Mouse (Mus musculus) forebrain, embryonic 12.5 days (tissue): ENCODE data around the gene Porcn. TPM values are rescaled to one million over a fixed set of nuclear protein-coding genes. Genes with fewer than 3 reads are reported as not detected.

ENCODE experiments used
- ATAC-seq: fragments of 200-750 bp; cut with Nextera tagmentation; 2 replicates; pipeline ENCODE4 v1.8.0; 2017; ENCODE audit warnings: moderate TSS enrichment; ENCODE audit not compliant: low FRiP score
- H3K27ac ChIP-seq: fragments of 300-500 bp; sonication (generic); 2 replicates; pipeline ENCODE4 v1.5.1; 2016; ENCODE audit warnings: mild to moderate bottlenecking
- H3K27me3 ChIP-seq: fragments of 300-500 bp; sonication (generic); 2 replicates; pipeline ENCODE4 v1.6.1; 2016; ENCODE audit warnings: mild to moderate bottlenecking
- H3K36me3 ChIP-seq: fragments of 300-500 bp; sonication (generic); replicated peaks from 2 replicates; pipeline ENCODE4 v1.6.1; 2016; ENCODE audit warnings: mild to moderate bottlenecking
- H3K4me1 ChIP-seq: fragments of 300-500 bp; sonication (generic); 2 replicates; pipeline ENCODE4 v1.6.1; 2016
- H3K4me2 ChIP-seq: fragments of 300-500 bp; sonication (generic); 2 replicates; pipeline ENCODE4 v1.6.1; 2016; ENCODE audit warnings: mild to moderate bottlenecking, moderate library complexity
- H3K4me3 ChIP-seq: fragments of 300-500 bp; sonication (generic); replicated peaks from 2 replicates; pipeline ENCODE4 v1.5.1; 2016; ENCODE audit warnings: mild to moderate bottlenecking
- H3K9ac ChIP-seq: fragments of 300-500 bp; sonication (generic); 2 replicates; pipeline ENCODE4 v1.6.1; 2016; ENCODE audit warnings: mild to moderate bottlenecking
- H3K9me3 ChIP-seq: fragments of 300-500 bp; sonication (generic); 2 replicates; pipeline ENCODE4 v1.6.1; 2016
- WGBS: fragments of 180-500 bp; shearing (Covaris S2); methylation state at CpG from one replicate; pipeline ENCODE4 v1.1.7; 2016; 5-methylcytosine and 5-hydroxymethylcytosine counted together
- polyA plus RNA-seq: library from polyadenylated mRNA; unstranded; fragments of >200 nt; fragmentation: Nextera tagmentation; extraction: Ambion mirVana; gene quantifications from 2 replicates; pipeline ENCODE4 v1.2.1, GENCODE M21; 2016

The Porcn gene
- polyA plus RNA-seq, 1 experiment from 2014 or later, result 20.1 TPM

DNA sequence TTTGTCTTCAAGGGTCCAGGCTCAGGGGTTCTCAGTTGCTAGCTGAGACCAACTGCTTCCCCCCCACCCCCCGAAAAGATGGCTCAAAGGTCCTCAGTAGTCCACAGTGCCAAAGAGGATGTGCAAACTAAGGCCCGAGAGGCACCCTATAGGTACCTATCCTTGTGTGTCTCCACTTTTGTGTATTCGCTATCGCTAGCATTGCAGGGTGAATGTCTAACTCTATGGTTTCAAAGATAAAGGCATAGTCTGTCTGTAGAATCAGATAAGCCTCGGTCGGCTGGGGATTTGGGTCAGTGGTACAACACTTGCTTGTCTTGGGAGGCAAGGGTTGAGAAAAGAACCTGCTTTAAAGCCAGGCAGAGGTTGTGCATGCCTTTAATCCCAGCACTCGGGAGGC is 17.1 kb upstream of the Porcn start:
- no peak overlapping the region for H3K4me3 ChIP-seq
- no peaks in the 10 kb centered on the region for H3K4me1 ChIP-seq
- no peak overlapping the region for H3K4me2 ChIP-seq
- H3K9ac ChIP-seq, result no peak overlapping the region
- 90% methylated on average over 7 of the region's 7 CpGs for WGBS
- no peaks in the 10 kb centered on the region for H3K36me3 ChIP-seq
- no peaks in the 10 kb centered on the region for H3K27me3 ChIP-seq
- H3K9me3 ChIP-seq, result no peaks in the 10 kb centered on the region
- no peak overlapping the region for H3K27ac ChIP-seq
- ATAC-seq, result no peak

DNA sequence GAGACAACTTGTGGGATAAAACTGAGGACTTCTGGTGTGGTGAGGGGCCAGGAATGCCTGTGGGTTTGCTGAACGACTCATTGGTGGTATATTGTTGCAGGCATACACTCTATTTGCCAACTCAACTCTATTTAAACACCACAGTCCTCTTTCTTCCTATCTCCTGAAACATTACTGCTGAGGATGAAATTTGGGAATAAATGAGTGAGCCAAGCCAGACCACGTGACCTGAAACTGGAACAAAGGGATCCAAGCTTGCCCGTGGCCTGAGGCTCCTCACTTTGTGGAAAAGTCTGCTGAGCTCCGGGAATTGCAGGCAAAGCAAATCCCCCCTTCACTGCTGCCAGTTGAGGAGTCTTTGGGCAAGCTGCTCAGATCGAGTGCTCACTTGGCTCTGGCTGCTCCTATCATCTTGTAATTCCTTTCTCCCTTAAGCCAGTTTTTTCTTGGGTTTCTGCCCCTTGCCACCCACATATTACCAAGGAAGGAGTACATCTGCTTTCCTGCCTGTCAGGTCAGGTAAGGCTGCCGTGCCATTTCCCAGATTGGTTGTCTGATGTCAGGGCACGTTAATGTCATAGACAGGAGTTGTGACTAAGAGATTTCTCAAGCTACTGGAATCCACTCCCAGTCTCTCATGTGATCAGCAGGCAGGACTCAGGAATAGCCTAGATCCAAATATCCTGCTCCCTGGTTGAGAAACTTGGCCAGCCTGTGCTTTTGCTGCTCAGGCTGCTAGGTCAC is 16.5 kb upstream of the Porcn start:
- no peak overlapping the region for H3K27ac ChIP-seq
- H3K9ac ChIP-seq, result no peak overlapping the region
- no peak overlapping the region for H3K4me3 ChIP-seq
- no peaks in the 10 kb centered on the region for H3K9me3 ChIP-seq
- 49% methylated on average over 7 of the region's 7 CpGs for WGBS
- no peak overlapping the region for H3K4me2 ChIP-seq
- H3K27me3 ChIP-seq, result no peaks in the 10 kb centered on the region
- ATAC-seq, result no peak
- no peaks in the 10 kb centered on the region for H3K4me1 ChIP-seq
- H3K36me3 ChIP-seq, result no peaks in the 10 kb centered on the region

DNA sequence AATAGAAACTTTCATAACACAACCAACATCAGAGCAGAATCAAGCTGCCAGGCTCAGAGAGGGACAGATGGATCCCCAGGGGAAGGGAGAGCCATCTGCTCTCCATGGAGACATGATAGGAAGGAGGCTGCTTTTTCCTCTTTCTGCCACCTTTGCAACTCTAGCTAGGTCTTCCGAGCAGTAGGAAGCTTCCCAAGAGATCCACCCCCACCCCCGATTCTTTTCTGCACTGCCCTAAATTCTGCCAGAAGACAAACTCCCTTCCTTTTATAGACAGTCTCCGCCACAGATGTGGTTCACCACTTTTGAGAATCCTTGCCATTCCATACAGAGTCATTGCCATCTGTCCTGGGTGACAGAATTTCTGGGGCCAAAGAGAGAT is 16.0 kb upstream of the Porcn start:
- no peak for ATAC-seq
- no peaks in the 10 kb centered on the region for H3K27me3 ChIP-seq
- no peaks in the 10 kb centered on the region for H3K9me3 ChIP-seq
- H3K27ac ChIP-seq, result no peak overlapping the region
- H3K36me3 ChIP-seq, result no peaks in the 10 kb centered on the region
- 88% methylated on average over 3 of the region's 3 CpGs for WGBS
- H3K4me1 ChIP-seq, result no peaks in the 10 kb centered on the region
- no peak overlapping the region for H3K9ac ChIP-seq
- H3K4me2 ChIP-seq, result no peak overlapping the region
- no peak overlapping the region for H3K4me3 ChIP-seq

DNA sequence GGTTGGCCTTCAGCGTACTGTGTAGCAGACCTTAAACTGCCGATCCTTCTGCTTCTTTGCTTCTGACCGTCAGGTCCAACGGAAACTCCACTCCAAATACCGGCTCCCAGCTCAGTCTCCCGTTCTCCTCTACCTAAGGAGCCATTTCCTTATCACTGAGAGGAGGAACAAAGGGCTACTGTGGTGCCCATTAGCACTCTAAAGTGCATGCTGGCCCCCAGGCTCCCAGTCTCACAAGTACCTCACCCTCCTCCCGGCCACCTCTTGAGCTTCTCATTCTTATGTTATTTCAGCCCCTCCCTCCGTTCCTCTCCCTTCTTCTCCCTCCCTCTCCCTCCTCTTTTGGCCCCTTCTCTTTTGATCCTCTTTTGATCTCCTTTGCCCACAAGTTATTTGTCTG is 13.3 kb upstream of the Porcn start:
- Histone ChIP-seq H3K9me3 (no peaks in the 10 kb centered on the region), H3K4me3 (no peak overlapping the region), H3K27ac (no peak overlapping the region), H3K9ac (no peak overlapping the region), H3K4me2 (no peak overlapping the region), H3K27me3 (no peaks in the 10 kb centered on the region), H3K36me3 (no peaks in the 10 kb centered on the region), H3K4me1 (no peaks in the 10 kb centered on the region)
- WGBS, result 32% methylated on average over 8 of the region's 8 CpGs
- ATAC-seq, result no peak

DNA sequence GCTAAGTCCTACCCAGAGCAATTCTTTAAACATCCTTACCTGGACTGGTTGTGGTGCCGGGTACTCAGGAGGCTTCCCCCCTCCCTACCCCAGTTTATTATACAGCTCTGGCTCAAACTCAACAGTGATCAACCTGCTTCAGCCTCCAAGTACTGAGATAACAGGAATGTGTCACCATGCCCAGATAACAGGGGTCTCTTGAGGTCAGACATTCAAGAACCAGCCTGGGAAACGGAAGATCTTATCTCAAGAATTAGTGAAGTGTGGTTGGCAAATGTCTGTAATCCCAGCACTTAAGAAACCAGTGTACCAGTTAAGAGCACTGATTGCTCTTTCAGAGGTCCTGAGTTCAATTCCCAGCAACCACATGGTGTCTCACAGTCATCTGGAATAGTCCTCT is 11.8 kb upstream of the Porcn start:
- H3K4me3 ChIP-seq, result no peak overlapping the region
- H3K27ac ChIP-seq, result no peak overlapping the region
- H3K4me2 ChIP-seq, result no peak overlapping the region
- no peak for ATAC-seq
- H3K9me3 ChIP-seq, result no peaks in the 10 kb centered on the region
- H3K9ac ChIP-seq, result no peak overlapping the region
- H3K36me3 ChIP-seq, result no peaks in the 10 kb centered on the region
- WGBS, result 73% methylated on average over 2 of the region's 2 CpGs
- no peaks in the 10 kb centered on the region for H3K27me3 ChIP-seq
- H3K4me1 ChIP-seq, result no peaks in the 10 kb centered on the region

DNA sequence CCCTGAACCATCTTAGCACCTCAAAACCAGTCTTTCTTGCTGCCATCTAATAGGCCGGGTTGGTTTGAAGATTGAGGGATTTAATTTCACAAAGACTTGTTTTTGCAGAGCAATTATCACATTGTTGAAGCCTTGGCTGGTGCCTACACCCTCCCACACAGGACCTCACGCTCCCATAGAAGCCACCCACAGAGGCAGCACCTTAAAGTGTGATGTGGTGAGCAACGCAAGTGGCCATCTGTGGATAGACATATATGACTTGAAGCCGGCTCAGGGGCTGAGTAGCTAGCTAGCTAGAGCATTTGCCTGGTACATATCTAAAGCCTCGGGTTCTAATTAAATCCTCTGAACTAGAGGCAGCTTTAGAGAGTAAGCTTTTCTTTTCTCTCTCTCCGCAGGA is 11.1 kb upstream of the Porcn start:
- no peak overlapping the region for H3K27ac ChIP-seq
- 28% methylated on average over 6 of the region's 6 CpGs for WGBS

DNA sequence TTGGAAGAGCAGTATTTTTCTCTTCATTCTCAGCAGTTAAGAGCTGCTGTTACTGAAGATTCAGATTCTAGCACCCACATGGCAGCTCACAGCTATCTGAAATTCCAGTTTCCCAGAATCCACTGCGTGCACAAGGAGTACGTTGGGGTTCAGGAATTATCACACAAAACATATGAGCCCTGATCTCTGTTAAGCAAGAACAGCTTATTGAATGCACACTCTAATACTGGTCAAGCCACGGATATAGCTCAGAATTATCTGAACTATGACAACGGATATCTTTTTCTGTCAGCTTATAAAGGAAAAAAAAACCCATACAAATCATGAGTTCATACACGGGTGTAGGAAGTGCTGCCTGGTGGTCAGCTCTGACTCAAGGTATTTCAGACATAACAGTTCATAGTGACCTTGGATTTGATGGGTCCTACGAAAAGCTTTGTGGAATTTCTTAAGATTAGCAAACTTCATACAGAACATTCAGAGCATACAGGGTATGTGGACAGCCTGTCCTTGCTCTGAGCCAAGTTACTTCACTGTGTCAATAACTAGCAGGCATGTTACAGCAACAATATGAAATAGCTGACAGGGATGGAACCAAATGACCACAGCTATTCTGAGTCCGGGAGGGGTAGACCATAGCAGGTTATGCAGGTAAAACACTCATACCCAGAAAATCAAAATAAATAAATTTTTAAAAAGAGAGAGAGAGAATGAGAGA is 5.3 kb upstream of the Porcn start:
- ATAC-seq, result no peak
- Histone ChIP-seq H3K27me3 (no peaks in the 10 kb centered on the region), H3K4me1 (no peaks in the 10 kb centered on the region), H3K4me2 (no peak overlapping the region), H3K27ac (no peak overlapping the region), H3K36me3 (no peaks in the 10 kb centered on the region), H3K9me3 (no peaks in the 10 kb centered on the region), H3K9ac (no peak overlapping the region), H3K4me3 (no peak overlapping the region)
- 80% methylated on average over 7 of the region's 7 CpGs for WGBS

More for the DNA sequence above, 11.1 kb upstream of the Porcn start:
- ATAC-seq, result no peak
- H3K4me3 ChIP-seq, result no peak overlapping the region
- H3K4me1 ChIP-seq, result no peaks in the 10 kb centered on the region
- no peak overlapping the region for H3K4me2 ChIP-seq
- no peaks in the 10 kb centered on the region for H3K36me3 ChIP-seq
- no peaks in the 10 kb centered on the region for H3K27me3 ChIP-seq
- H3K9me3 ChIP-seq, result no peaks in the 10 kb centered on the region
- H3K9ac ChIP-seq, result no peak overlapping the region

DNA sequence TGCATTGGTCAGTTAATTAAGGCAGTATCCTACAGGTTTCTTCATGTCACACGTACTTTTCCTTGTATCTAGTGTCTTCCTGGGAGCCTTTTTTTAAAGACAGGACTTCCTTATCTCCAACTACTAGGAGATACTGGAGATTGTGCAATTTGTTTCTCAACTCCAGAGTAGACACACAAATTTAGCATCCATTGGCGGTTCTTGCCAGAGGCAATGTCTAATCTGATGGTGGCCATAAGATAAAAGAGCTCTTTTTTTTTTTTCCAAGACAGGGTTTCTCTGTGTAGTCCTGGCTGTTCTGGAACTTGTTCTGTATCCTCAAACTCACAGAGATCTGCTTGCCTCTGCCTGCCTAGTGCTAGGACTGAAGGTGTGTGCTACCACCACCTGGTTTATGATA is 3.4 kb upstream of the Porcn start:
- H3K36me3 ChIP-seq, result no peaks in the 10 kb centered on the region
- H3K9ac ChIP-seq, result no peak overlapping the region
- H3K27ac ChIP-seq, result no peak overlapping the region
- no peaks in the 10 kb centered on the region for H3K9me3 ChIP-seq
- no peaks in the 10 kb centered on the region for H3K27me3 ChIP-seq
- no peak overlapping the region for H3K4me3 ChIP-seq
- no peak for ATAC-seq
- 77% methylated on average over 2 of the region's 2 CpGs for WGBS
- no peaks in the 10 kb centered on the region; the same call in 1 of the 2 replicates for H3K4me1 ChIP-seq
- H3K4me2 ChIP-seq, result no peak overlapping the region

DNA sequence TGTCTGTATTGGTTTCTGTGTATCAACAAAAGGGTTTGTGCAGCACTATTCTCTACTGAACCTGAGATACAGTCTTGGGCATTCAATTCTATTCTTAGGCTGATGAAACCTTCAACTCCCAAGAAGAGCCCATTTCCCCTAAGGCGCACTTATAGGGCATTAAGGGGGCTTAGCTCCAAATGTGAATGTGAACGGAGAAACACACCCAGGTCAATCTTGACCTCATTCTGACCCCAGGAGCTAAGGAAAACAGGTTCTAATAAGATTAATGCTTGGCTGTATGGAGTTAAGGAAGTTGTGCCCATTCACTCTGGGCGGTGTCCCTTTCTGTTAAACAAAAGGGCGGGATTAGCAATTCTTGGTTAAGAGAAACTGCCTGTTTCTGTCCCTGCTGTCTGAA is 899 bp upstream of the Porcn start:
- H3K4me2 ChIP-seq, result peak overlapping the region; percentile 57; the same call in 1 of the 2 replicates
- H3K27ac ChIP-seq, result no peak overlapping the region
- no peak overlapping the region for H3K4me3 ChIP-seq
- H3K4me1 ChIP-seq, result no peaks in the 10 kb centered on the region; the same call in 1 of the 2 replicates
- ATAC-seq, result no peak
- H3K9me3 ChIP-seq, result no peaks in the 10 kb centered on the region
- H3K27me3 ChIP-seq, result no peaks in the 10 kb centered on the region
- no peak overlapping the region for H3K9ac ChIP-seq
- 26% methylated on average over 4 of the region's 4 CpGs for WGBS
- H3K36me3 ChIP-seq, result no peaks in the 10 kb centered on the region

DNA sequence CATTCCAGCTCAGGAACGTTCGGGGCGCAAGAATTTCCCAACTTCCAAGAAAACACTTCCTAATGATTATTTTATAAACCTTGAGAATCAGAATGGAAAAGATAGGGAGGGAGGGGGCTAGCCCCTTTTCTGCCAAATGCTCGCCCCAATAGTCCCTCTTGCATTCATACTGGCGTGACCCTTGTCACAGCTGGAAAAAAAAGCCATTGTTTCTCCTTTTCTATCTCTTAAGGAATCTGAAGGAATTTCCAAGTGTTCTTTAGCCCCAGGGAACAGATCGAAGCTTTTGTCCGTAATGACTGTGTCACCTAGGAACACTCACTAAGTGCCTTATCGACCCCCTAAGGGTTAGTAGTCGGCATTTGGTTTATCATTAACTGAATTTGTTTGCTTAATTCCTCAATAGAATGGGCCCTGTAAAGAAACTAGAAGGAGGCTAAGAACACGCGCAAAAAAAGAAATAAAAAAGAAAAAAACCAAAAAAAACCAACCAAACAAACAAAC is 421 bp upstream of the Porcn start:
- peak overlapping the region; percentile 51 for H3K4me3 ChIP-seq
- 21% methylated on average over 11 of the region's 11 CpGs for WGBS
- H3K9me3 ChIP-seq, result no peaks in the 10 kb centered on the region
- H3K36me3 ChIP-seq, result no peaks in the 10 kb centered on the region
- H3K4me2 ChIP-seq, result peak overlapping the region; percentile 57
- H3K9ac ChIP-seq, result no peak overlapping the region
- peak; percentile 42; the same call in 1 of the 2 replicates for ATAC-seq
- no peaks in the 10 kb centered on the region; the same call in 1 of the 2 replicates for H3K4me1 ChIP-seq
- H3K27me3 ChIP-seq, result no peaks in the 10 kb centered on the region
- no peak overlapping the region for H3K27ac ChIP-seq

DNA sequence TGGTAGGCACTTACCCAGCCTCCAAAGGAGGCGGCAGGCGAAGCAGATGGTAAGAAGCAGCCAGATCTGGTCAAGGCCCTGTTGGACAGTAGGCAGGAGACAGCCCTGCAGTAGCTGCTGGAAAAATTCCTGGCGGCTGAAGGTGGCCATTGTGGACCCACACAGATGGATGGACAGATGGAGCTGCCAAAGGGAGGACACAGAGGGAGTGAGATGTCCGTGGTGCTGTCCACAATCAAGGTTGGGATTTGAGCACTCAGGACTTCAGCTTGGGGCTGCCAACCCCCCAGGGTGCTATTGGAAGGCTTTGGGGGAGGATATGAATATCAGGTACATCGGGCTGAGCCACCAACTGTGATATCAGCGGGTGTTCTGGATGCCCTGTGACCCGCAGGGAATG is 774 bp downstream of the Porcn start:
- WGBS, result 39% methylated on average over 7 of the region's 7 CpGs
- Histone ChIP-seq H3K36me3 (no peaks in the 10 kb centered on the region), H3K9ac (0 out of 2 replicates have a peak overlapping the region, but pooled peaks have one; percentile 56), H3K9me3 (no peaks in the 10 kb centered on the region), H3K27ac (no peak overlapping the region), H3K4me3 (peak overlapping the region; percentile 51), H3K27me3 (no peaks in the 10 kb centered on the region), H3K4me2 (peak overlapping the region; percentile 57), H3K4me1 (no peaks in the 10 kb centered on the region; the same call in 1 of the 2 replicates)
- no peak for ATAC-seq

DNA sequence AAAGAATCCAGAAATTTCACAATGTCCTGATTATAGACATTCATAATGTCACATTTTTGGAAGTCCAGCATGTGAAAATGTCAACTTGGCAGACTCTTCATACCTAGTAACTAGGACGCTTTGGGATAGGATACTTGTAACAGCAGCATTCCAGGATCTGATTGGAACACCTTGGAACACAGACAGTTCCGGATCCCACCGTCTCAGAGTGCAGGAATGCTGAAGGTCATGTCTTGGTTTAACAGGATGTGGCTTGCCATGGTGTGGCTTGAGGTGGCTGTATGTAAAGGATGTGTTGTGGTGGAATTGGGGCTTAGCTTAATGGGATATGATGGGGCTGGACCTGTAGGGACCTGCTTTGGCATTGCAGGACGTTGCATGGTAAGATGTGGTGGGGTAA is 1.2 kb downstream of the Porcn start:
- no peak overlapping the region for H3K9ac ChIP-seq
- H3K9me3 ChIP-seq, result no peaks in the 10 kb centered on the region
- ATAC-seq, result no peak
- H3K4me3 ChIP-seq, result no peak overlapping the region
- no peaks in the 10 kb centered on the region; the same call in 1 of the 2 replicates for H3K4me1 ChIP-seq
- WGBS, result 64% methylated on average over 4 of the region's 4 CpGs
- H3K27ac ChIP-seq, result no peak overlapping the region
- no peak overlapping the region for H3K4me2 ChIP-seq
- no peaks in the 10 kb centered on the region for H3K27me3 ChIP-seq
- no peaks in the 10 kb centered on the region for H3K36me3 ChIP-seq
